Mouse (Mus musculus) gastrocnemius, postnatal 25 days (tissue): ENCODE measurements around the gene Sun2. TPM values are rescaled to one million over a fixed set of nuclear protein-coding genes. Genes with fewer than 3 reads are reported as not detected.

Source experiments
- DNase-seq: peaks from one replicate; pipeline ENCODE4 v3.0.0; 2022
- total RNA-seq, 2 experiments: library from RNA; stranded (reverse); gene quantifications; 1 replicate in 1 of 2; 2 replicates in 1 of 2; pipeline ENCODE4 v1.2.3; 2021

The Sun2 gene
- total RNA-seq, 2 experiments from 2014 or later = 70.7 to 76.5 TPM

DNA sequence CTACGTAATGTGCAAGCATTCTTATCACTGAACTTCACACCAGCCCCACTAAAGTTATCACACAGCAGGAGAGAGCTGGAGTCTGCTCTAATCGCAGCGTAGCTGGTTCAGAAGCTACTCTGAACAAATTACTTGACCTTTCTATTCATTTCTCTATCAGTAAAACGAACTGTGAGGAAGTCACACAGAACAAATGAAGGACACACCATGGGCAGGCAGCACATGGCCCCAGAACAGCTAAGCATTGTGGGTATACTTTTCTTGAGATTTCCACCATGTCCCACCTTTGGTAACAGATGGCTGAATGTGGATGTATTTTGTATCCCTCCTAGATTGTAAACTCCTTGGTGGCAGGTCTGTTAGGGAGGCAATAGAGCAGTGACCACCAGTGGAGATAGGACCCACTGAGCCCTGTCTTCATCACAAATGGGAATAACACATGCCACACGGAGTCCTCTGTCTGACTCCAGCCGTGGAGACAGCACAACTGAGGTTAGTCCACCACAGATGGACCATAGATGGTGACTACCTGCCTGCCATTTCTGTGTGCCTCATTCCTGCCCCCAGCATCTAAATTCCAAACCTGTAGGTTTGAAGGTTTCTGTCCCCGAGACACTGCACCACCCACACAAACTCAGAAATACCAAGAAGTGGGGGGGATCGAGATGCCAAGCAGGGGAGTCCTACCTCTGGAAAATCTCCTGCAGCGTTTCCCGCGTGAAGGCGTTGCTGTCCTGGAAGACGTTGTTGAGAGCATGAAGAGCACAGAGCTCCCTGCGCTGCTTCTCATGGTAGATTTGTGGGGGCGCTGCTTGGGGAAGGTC is 56.1 kb downstream of the Sun2 start:
- no peak for DNase-seq

GRCm38 (mm10) chr15:79685141-79685641 is 57.1 kb downstream of the Sun2 start:
- no peak for DNase-seq

DNA sequence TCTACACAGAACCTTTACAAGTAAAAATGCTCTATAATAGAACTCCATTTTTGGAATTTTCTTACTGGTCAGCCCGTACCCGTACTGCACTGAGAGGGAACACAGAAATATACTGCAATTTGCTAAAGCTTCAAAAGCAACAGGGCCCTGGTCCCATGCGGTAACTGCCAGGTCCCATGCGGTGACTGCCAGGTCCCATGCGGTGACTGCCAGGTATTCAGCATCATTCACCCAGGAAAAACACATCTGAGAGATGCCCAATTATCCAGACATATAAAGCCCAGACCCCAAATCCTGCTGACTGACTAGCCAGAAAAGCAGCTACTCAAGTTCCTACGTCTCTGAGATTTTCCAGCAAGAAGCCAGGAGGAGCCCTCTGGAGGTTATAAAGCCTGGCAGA is 57.7 kb downstream of the Sun2 start:
- DNase-seq = no peak

DNA sequence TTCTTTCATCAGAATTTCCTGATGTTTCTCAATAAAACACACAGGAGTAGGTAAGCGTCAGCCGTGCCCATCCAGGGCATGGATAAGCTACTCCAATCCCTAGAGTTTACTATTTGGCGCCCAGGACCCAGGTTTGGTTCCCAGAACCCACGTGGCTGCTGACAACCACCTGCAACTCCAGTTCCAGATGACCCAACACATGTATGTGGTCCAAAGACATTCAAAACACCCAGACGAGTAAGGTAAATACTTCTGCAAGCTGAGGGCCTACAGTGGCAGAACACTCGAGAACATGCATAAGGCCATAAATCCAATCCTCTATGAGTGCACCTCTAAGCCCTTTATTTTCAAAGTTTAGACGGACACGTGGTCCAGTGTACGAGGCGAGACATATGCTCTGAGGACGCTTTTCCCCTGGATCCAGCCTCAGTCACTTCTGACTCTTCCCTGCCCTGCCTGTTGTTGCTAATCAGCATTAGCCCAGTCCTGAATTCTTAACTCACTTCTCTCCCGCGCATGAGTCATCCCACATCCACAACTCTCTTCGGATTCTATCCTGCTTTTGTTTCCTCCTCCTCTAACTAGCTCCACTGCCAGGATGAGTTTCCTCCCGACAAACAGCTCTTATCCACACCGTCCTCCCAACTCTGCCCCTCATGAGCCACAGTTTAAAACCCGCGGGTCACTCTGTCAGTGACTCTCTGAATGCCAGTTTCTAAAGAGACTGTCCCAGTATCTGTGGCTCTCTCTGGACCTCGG is 58.5 kb downstream of the Sun2 start:
- no peak for DNase-seq

DNA sequence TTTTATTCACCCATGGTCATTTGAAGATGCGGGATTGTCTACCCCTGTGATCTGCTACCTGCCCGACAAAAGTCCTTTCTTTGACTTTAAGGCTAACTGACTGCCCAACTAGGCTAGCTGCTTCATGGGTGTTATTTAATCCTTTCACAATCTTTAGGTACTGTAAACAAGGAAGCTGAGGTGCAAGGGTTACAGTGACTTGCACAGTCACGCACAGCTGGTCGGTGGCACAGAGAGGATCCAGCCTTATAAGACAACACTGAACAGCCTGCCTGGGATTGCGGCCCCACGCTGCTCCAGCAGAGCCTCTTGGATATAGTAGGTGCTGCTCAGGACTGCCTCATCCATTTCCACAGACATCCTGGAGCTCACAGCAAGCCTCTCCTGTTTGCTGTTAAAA is 59.2 kb downstream of the Sun2 start:
- DNase-seq = no peak

DNA sequence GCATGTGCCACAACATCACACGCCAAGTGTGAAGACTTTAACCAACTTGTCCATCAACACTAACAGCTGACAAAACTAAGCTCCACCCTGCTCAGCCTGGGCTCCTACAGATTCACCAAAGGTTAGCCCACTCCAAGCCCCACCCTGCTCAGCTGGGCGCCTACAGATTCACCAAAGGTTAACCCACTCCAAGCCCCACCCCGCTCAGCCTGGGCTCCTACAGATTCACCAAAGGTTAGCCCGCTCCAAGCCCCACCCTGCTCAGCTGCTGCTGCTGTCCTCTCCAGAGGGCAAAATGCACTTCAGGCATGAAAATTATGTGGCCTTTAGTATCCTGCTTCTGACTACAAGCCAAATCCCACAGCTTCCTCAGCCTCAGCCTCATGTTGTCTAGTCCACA is 60.4 kb downstream of the Sun2 start:
- no peak for DNase-seq

GRCm38 (mm10) chr15:79677936-79678335 is 64.4 kb downstream of the Sun2 start:
- no peak for DNase-seq

Other genes starting within 250 kb of the Sun2 start
- not detected for gene Kcnj4, start 237.3 kb downstream of the Sun2 start, total RNA-seq
- 1 to 10 TPM; 7.3 to 7.7 TPM for gene Kdelr3, start 226.1 kb downstream of the Sun2 start, total RNA-seq
- gene Ddx17, start 195.8 kb downstream of the Sun2 start, total RNA-seq = 10 to 100 TPM; 65.3 to 72.8 TPM
- not detected for gene Dmc1, start 137.4 kb downstream of the Sun2 start, total RNA-seq
- gene Fam227a, start 83.6 kb downstream of the Sun2 start, total RNA-seq = under 1 TPM; 0.41 to 0.48 TPM
- 10 to 100 TPM; 14.3 to 15.8 TPM for gene Cby1, start 83.3 kb downstream of the Sun2 start, total RNA-seq
- gene Tomm22, start 71.7 kb downstream of the Sun2 start, total RNA-seq = 10 to 100 TPM; 67.1 to 72.6 TPM
- 10 to 100 TPM; 12.1 to 16.0 TPM for gene Josd1, start 54.6 kb downstream of the Sun2 start, total RNA-seq
- gene Gtpbp1, start 51.7 kb downstream of the Sun2 start, total RNA-seq = 10 to 100 TPM; 20.4 to 21.7 TPM
- gene Dnal4, start 35.3 kb upstream of the Sun2 start, total RNA-seq = 1 to 10 TPM; 5.9 to 6.1 TPM
- 1 to 10 TPM in 1 of 2 experiments, under 1 TPM in 1; 0.72 to 1.0 TPM for gene Nptxr, start 62.2 kb upstream of the Sun2 start, total RNA-seq
- gene Npcd, start 91.7 kb upstream of the Sun2 start, total RNA-seq = under 1 TPM in 1 of 2 experiments, not detected in 1; 0.61 TPM
- 10 to 100 TPM; 12.5 to 14.6 TPM for gene Cbx6, start 92.2 kb upstream of the Sun2 start, total RNA-seq
- 1 to 10 TPM; 2.3 to 4.0 TPM for gene Apobec3, start 149.1 kb upstream of the Sun2 start, total RNA-seq
- gene Cbx7, start 228.6 kb upstream of the Sun2 start, total RNA-seq = 10 to 100 TPM in 1 of 2 experiments, 1 to 10 TPM in 1; 8.6 to 11.1 TPM